Mouse (Mus musculus) myocyte (in vitro differentiated cells): ENCODE data around the gene Acsm2. TPM values are rescaled to one million over a fixed set of nuclear protein-coding genes. Genes with fewer than 3 reads are reported as not detected.

Experiments
- H3K27me3 ChIP-seq: one replicate; pipeline ENCODE4 v1.6.1; 2011; ENCODE audit not compliant: control insufficient read depth, insufficient read depth, insufficient read length
- H3K36me3 ChIP-seq: one replicate; pipeline ENCODE4 v1.6.1; 2011; ENCODE audit not compliant: control insufficient read depth, insufficient read depth
- H3K4me2 ChIP-seq: one replicate; pipeline ENCODE4 v1.6.1; 2011; ENCODE audit warnings: low read depth, control low read depth
- H3K4me3 ChIP-seq: one replicate; pipeline ENCODE4 v1.5.1; 2011; ENCODE audit warnings: mild to moderate bottlenecking, control low read depth, moderate library complexity
- H3K79me2 ChIP-seq: one replicate; pipeline ENCODE4 v1.6.1; 2011; ENCODE audit not compliant: control insufficient read depth, insufficient read depth
- H3ac ChIP-seq: one replicate; pipeline ENCODE4 v1.6.1; 2011; ENCODE audit not compliant: control insufficient read depth, insufficient read length
- CEBPB ChIP-seq: IDR thresholded peaks from 2 replicates; pipeline ENCODE4 v1.6.1; 2011; ENCODE audit warnings: mild to moderate bottlenecking, moderate library complexity; ENCODE audit not compliant: poor library complexity, insufficient read depth, severe bottlenecking
- E2F4 ChIP-seq: IDR thresholded peaks from one replicate; pipeline ENCODE4 v1.6.1; 2011; ENCODE audit warnings: mild to moderate bottlenecking, control low read depth, moderate library complexity; ENCODE audit not compliant: insufficient read depth
- MAX ChIP-seq: IDR thresholded peaks from one replicate; pipeline ENCODE4 v1.6.1; 2011; ENCODE audit warnings: low read depth, mild to moderate bottlenecking, control low read depth
- MYOD1 ChIP-seq, 3 experiments: IDR thresholded peaks; one replicate each; pipeline ENCODE4 v1.6.1; 2011; ENCODE audit warnings: control low read depth in 2 of 3, low read depth in 2 of 3, mild to moderate bottlenecking in 2 of 3, moderate library complexity in 1 of 3; ENCODE audit not compliant: insufficient read length in 2 of 3, control insufficient read depth in 1 of 3
- MYOG ChIP-seq, 3 experiments: IDR thresholded peaks; one replicate each; pipeline ENCODE4 v1.6.1; 2011; ENCODE audit warnings: control low read depth in 2 of 3, low read depth in 2 of 3, mild to moderate bottlenecking in 2 of 3; ENCODE audit not compliant: insufficient read length in 2 of 3, control insufficient read depth in 1 of 3, insufficient read depth in 1 of 3
- POLR2A ChIP-seq: IDR thresholded peaks from one replicate; pipeline ENCODE4 v1.6.1; 2011; ENCODE audit warnings: low read depth, mild to moderate bottlenecking, control low read depth, moderate library complexity; ENCODE audit not compliant: insufficient read length
- POLR2AphosphoS2 ChIP-seq: IDR thresholded peaks from one replicate; pipeline ENCODE4 v1.6.1; 2011; ENCODE audit warnings: low read depth, control low read depth; ENCODE audit not compliant: insufficient read length
- REST ChIP-seq: IDR thresholded peaks from one replicate; pipeline ENCODE4 v1.6.1; 2011; ENCODE audit warnings: mild to moderate bottlenecking, control low read depth, moderate library complexity; ENCODE audit not compliant: insufficient read depth, insufficient read length
- SRF ChIP-seq: IDR thresholded peaks from one replicate; pipeline ENCODE4 v1.6.1; 2011; ENCODE audit warnings: low read depth; ENCODE audit not compliant: control insufficient read depth, insufficient read length
- TCF12 ChIP-seq: IDR thresholded peaks from one replicate; pipeline ENCODE4 v1.6.1; 2011; ENCODE audit warnings: mild to moderate bottlenecking, control low read depth; ENCODE audit not compliant: poor library complexity, insufficient read depth, severe bottlenecking
- TCF3 ChIP-seq: IDR thresholded peaks from one replicate; pipeline ENCODE4 v1.6.1; 2011; ENCODE audit warnings: low read depth, control low read depth; ENCODE audit not compliant: insufficient read length
- USF1 ChIP-seq: IDR thresholded peaks from one replicate; pipeline ENCODE4 v1.6.1; 2011; ENCODE audit warnings: low read depth, mild to moderate bottlenecking, control low read depth, moderate library complexity
- polyA plus RNA-seq: library from polyadenylated mRNA; unstranded; fragments of >200 nt; fragmentation: generic; extraction: Trizol; gene quantifications from one replicate; pipeline ENCODE4 v1.2.1, GENCODE M21; 2012; ENCODE audit warnings: missing spikeins

Gene Acsm2
- polyA plus RNA-seq, 1 experiment: not detected

DNA sequence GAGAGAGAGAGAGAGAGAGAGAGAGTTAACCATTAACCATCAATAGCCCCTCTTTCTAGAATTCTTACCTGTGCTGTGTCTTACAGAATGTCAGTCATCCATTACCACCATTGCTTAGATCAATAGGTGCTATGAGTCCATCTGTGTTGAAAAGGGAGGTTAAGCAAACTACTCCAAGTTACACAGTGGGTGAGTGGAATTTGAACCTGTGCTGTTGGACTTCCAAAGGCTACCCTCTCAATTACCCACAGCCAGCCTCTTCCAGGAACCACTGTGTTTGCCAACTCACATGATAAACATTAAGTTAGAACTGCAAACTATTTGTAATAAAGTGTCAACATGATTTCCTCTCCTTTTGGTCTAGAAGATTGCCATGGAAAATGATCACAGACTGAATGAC, 66.0 kb downstream of the Acsm2 start:
- Histone ChIP-seq H3ac (no peak overlapping the region), H3K27me3 (no peaks in the 10 kb centered on the region), H3K36me3 (no peaks in the 10 kb centered on the region), H3K79me2 (no peaks in the 10 kb centered on the region), H3K4me3 (no peak overlapping the region), H3K4me2 (no peak overlapping the region)
- TF ChIP-seq TCF3 (no peak), TCF12 (no peak), CEBPB (no peak), MYOD1 (IDR thresholded peaks at IDR 0.05; ENCODE audit: control insufficient read depth in 1 of 3, insufficient read length in 2 of 3, low read depth in 2 of 3) (no peak), E2F4 (no peak), MAX (no peak), USF1 (no peak), POLR2A (no peak), POLR2AphosphoS2 (no peak), REST (no peak), SRF (no peak), MYOG (IDR thresholded peaks at IDR 0.05; ENCODE audit: control insufficient read depth in 1 of 3, insufficient read depth in 1 of 3, insufficient read length in 2 of 3, low read depth in 2 of 3) (no peak)

DNA sequence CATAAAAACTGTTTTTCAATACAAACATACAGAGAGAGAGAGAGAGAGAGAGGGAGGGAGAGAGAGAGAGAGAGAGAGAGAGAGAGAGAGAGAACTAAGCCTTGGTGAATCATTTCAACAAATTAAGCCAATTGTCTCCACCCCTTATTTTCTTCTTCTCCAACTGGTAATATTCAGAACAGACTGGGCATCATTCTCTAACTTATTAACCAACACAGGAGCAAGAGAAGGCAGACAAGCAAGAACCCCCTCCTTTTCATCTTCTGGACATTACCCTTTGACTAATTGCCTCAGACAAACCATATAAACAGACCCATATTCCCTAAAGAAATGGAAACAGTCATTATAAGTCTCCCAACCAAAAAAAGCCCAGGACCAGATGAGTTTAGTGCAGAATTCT, 84.6 kb downstream of the Acsm2 start:
- Histone ChIP-seq H3K4me2 (no peak overlapping the region), H3K79me2 (no peaks in the 10 kb centered on the region), H3ac (no peak overlapping the region), H3K36me3 (no peaks in the 10 kb centered on the region), H3K27me3 (no peaks in the 10 kb centered on the region), H3K4me3 (no peak overlapping the region)
- no peak for TF ChIP-seq MAX
- no peak for TF ChIP-seq E2F4
- no peak for TF ChIP-seq USF1
- no peak for TF ChIP-seq SRF
- no peak for TF ChIP-seq MYOG (IDR thresholded peaks at IDR 0.05; ENCODE audit: control insufficient read depth in 1 of 3, insufficient read depth in 1 of 3, insufficient read length in 2 of 3, low read depth in 2 of 3)
- no peak for TF ChIP-seq MYOD1 (IDR thresholded peaks at IDR 0.05; ENCODE audit: control insufficient read depth in 1 of 3, insufficient read length in 2 of 3, low read depth in 2 of 3)
- TF ChIP-seq TCF12: no peak
- TF ChIP-seq POLR2A: no peak
- TF ChIP-seq POLR2AphosphoS2: no peak
- no peak for TF ChIP-seq CEBPB
- no peak for TF ChIP-seq REST
- no peak for TF ChIP-seq TCF3

DNA sequence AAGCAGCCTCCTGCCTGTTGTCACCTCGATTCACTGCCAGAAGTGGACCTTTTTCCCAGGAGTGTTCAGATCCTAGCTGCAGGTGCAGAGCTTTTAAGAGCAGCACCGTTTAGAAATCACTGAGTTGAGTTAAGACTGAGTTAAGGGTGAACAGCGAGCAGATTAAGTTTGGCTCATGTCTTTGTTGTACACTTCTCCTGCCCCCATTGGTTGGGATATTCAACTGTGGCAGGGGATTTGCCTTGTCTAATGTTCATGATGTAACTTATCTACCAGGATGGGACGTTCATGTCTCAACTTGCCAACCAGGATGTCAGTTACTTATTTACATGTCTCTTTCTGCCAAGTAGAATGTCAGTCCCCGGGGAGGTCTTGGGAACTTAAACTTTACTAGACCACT, 88.2 kb downstream of the Acsm2 start:
- Histone ChIP-seq H3ac (no peak overlapping the region), H3K27me3 (no peaks in the 10 kb centered on the region), H3K4me3 (no peak overlapping the region), H3K36me3 (no peaks in the 10 kb centered on the region), H3K79me2 (no peaks in the 10 kb centered on the region), H3K4me2 (no peak overlapping the region)
- no peak for TF ChIP-seq TCF12
- no peak for TF ChIP-seq REST
- TF ChIP-seq POLR2AphosphoS2: no peak
- no peak for TF ChIP-seq E2F4
- no peak for TF ChIP-seq MYOG (IDR thresholded peaks at IDR 0.05; ENCODE audit: control insufficient read depth in 1 of 3, insufficient read depth in 1 of 3, insufficient read length in 2 of 3, low read depth in 2 of 3)
- no peak for TF ChIP-seq MAX
- TF ChIP-seq CEBPB: no peak
- no peak for TF ChIP-seq SRF
- no peak for TF ChIP-seq TCF3
- TF ChIP-seq USF1: no peak
- no peak for TF ChIP-seq MYOD1 (IDR thresholded peaks at IDR 0.05; ENCODE audit: control insufficient read depth in 1 of 3, insufficient read length in 2 of 3, low read depth in 2 of 3)
- TF ChIP-seq POLR2A: no peak

Other genes with a start within 250 kb of the Acsm2 start
- not detected for gene Gp2, start 95.1 kb upstream of the Acsm2 start, polyA plus RNA-seq
- not detected for gene Umod, start 75.1 kb upstream of the Acsm2 start, polyA plus RNA-seq
- not detected for gene Acsm5, start 34.9 kb upstream of the Acsm2 start, polyA plus RNA-seq
- gene Pdilt, start 30.9 kb upstream of the Acsm2 start, polyA plus RNA-seq: not detected
- gene Acsm1, start 52.7 kb downstream of the Acsm2 start, polyA plus RNA-seq: not detected
- gene Acsm4, start 135.7 kb downstream of the Acsm2 start, polyA plus RNA-seq: not detected
- gene Thumpd1, start 166.5 kb downstream of the Acsm2 start, polyA plus RNA-seq: 14.2 TPM
- gene Acsm3, start 206.6 kb downstream of the Acsm2 start, polyA plus RNA-seq: 0.04 TPM
- 3.3 TPM for gene Rexo5, start 239.7 kb downstream of the Acsm2 start, polyA plus RNA-seq
- gene Eri2, start 239.7 kb downstream of the Acsm2 start, polyA plus RNA-seq: 1.7 TPM